Mouse (Mus musculus): ENCODE results near the gene Tmcc1. TPM values are rescaled to one million over a fixed set of nuclear protein-coding genes. Genes with fewer than 3 reads are reported as not detected.
A peak's percentile ranks its signal among the peaks of the same experiment; 100 is the strongest.
"Not testable (repeated sequence)": the region's sequence is repeated elsewhere in the genome, so short reads cannot be mapped to it uniquely, and the experiment has no call there.

Gene Tmcc1
- polyA plus RNA-seq, 1 experiment from 2014 or later = 28.8 TPM

DNA sequence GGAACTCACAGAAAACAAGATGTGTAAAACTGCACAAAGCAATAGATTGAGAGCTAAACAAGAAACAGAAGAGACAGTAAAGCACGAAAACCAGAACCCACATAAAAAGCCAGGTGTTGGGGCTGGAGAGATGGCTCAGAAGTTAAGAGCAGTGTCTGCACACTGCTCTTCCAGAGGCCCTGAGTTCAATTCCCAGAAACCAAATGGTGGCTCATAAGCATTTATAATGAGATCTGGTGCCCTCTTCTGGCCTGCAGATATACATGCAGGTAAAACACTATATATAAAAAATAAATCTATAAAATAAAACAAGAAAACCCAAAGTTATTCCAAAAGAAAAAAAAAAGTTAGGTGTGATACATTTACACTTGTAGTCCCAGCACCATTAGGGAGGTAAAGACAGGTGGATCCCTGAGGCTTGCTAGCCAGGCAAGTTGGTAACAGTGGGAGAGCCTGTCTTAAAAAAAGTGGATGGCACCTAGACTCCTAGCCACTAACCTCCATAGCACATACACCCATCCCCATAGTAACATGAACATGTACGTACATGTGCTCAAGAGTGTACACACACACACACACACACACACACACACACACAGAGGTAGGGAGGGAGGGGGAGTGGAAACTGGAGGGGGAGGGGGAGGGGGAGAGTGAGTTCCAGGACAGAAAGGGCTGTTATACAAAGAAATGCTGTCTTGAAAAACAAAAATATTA is 54.0 kb downstream of the Tmcc1 start:
- Histone ChIP-seq H3K27me3 (replicated peaks) (no peaks in the 10 kb centered on the region), H3K36me3 (replicated peaks) (no peaks in the 10 kb centered on the region), H3K27ac (no peak overlapping the region), H3K9me3 (no peaks in the 10 kb centered on the region), H3K4me3 (no peak overlapping the region), H3K4me2 (no peak overlapping the region), H3K4me1 (peaks cover 13% of the 10 kb centered on the region), H3K9ac (no peak overlapping the region)
- 62% methylated on average over 2 of the region's 2 CpGs for WGBS
- ATAC-seq (replicated peaks) = no peak; the same call in 1 of the 2 replicates

DNA sequence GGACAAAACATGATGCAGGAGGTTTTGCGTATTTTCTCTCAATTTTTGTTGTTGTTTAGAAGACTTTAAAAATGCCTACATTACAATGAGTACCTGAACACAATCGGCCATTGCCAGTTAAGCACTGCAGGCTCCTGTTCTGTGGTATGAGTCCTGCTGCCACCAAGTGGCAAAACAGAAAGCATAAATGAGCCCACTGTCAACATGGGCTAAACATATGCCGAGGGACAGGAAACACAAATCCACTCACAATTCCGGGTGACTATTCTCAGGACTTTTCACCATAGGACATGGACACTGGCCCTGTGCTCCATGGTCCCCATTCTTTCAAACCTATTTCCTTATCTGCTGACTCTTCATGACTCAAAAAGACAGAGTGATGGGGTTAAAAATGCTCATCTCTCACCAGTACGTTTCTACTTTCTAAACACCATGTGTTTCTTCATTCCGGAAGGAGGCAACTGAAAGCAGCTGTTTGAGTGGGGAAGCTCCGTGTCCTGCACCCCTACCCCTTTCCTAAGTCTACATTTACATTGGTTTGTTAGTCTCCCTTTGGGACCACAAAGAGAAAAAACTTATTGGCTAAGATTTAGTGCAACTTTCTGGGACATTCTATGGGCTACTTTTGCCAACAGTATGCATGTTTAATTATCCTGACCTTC is 57.2 kb downstream of the Tmcc1 start:
- WGBS = 58% methylated on average over 7 of the region's 7 CpGs
- H3K9ac ChIP-seq = no peak overlapping the region
- H3K27me3 ChIP-seq (replicated peaks) = no peaks in the 10 kb centered on the region
- no peak overlapping the region for H3K4me2 ChIP-seq
- H3K27ac ChIP-seq = no peak overlapping the region
- H3K4me1 ChIP-seq = peaks cover 6% of the 10 kb centered on the region
- no peaks in the 10 kb centered on the region for H3K9me3 ChIP-seq
- no peak overlapping the region for H3K4me3 ChIP-seq
- no peaks in the 10 kb centered on the region for H3K36me3 ChIP-seq (replicated peaks)
- ATAC-seq (replicated peaks) = no peak

DNA sequence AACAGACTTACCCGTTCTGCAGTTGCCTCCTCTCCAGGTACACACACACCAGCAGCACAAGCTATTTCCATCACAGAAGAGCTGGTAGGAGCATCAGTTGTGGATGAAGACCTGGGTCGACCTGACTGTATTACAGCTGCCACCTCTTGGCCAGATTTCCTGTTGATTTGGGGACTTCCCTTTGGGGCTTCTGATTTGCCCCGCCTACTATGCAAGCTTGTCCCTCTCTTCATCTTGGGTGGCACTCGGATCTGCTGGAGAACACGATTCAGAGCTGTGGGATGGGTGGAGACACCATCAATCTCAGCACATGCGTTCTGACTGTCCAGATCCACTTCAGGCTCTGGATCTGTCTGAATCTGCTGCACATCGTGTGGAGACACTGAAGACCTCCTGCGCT is 59.5 kb downstream of the Tmcc1 start:
- Histone ChIP-seq H3K27ac (no peak overlapping the region), H3K9me3 (no peaks in the 10 kb centered on the region), H3K36me3 (replicated peaks) (no peaks in the 10 kb centered on the region), H3K27me3 (replicated peaks) (no peaks in the 10 kb centered on the region), H3K9ac (no peak overlapping the region), H3K4me1 (no peaks in the 10 kb centered on the region), H3K4me2 (no peak overlapping the region), H3K4me3 (no peak overlapping the region)
- no peak for ATAC-seq (replicated peaks)
- WGBS = 83% methylated on average over 8 of the region's 8 CpGs

DNA sequence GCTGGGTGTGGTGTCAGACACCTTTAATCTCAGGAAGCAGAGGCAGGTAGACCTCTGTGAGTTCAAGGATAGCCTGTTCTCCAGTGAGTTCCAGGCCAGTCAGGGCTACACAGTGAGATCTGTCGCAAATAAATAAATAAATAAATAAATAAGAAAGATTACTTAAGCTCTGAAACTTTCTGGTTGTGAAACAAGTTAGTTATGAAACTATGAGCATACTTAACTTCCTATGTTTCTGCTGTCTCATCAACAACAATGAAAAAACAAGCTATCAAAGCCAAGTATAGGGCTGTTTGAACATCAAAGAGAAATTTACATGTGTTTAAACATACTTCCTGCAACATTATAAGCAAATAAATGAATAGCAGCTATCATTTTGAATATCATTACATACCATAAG is 61.5 kb downstream of the Tmcc1 start:
- Histone ChIP-seq H3K36me3 (replicated peaks) (no peaks in the 10 kb centered on the region), H3K4me3 (no peak overlapping the region)

DNA sequence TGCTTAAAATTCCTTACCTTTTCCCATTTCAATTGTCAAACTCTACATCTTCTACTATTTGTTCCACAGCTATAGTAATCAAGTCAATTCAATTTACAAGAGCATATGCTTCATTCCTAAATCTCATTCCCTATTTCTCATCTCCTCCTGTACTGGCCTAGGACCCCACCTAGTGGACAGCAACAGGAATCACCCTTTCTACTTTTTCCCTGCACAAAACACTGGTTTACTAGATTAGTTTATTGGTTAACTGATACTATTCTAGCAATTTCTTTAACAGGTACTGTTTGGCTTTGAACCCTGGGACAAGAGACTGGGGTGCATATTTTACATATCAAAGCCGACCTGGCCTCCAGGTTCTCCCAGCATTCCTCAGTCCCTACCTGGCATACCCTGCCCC is 64.6 kb downstream of the Tmcc1 start:
- no peak overlapping the region for H3K27ac ChIP-seq
- no peak overlapping the region for H3K9ac ChIP-seq
- H3K27me3 ChIP-seq (replicated peaks) = no peaks in the 10 kb centered on the region
- no peaks in the 10 kb centered on the region for H3K36me3 ChIP-seq (replicated peaks)
- no peak overlapping the region for H3K4me2 ChIP-seq
- 13% methylated on average over 1 of the region's 1 CpGs for WGBS
- H3K4me1 ChIP-seq = no peaks in the 10 kb centered on the region
- no peak for ATAC-seq (replicated peaks)
- no peak overlapping the region for H3K4me3 ChIP-seq
- H3K9me3 ChIP-seq = no peaks in the 10 kb centered on the region

More for the DNA sequence above, 61.5 kb downstream of the Tmcc1 start:
- Histone ChIP-seq H3K9ac (no peak overlapping the region), H3K27me3 (replicated peaks) (no peaks in the 10 kb centered on the region), H3K4me1 (no peaks in the 10 kb centered on the region), H3K4me2 (no peak overlapping the region), H3K9me3 (no peaks in the 10 kb centered on the region), H3K27ac (no peak overlapping the region)
- ATAC-seq (replicated peaks) = no peak
- WGBS = 80% methylated on average over 1 of the region's 1 CpGs

DNA sequence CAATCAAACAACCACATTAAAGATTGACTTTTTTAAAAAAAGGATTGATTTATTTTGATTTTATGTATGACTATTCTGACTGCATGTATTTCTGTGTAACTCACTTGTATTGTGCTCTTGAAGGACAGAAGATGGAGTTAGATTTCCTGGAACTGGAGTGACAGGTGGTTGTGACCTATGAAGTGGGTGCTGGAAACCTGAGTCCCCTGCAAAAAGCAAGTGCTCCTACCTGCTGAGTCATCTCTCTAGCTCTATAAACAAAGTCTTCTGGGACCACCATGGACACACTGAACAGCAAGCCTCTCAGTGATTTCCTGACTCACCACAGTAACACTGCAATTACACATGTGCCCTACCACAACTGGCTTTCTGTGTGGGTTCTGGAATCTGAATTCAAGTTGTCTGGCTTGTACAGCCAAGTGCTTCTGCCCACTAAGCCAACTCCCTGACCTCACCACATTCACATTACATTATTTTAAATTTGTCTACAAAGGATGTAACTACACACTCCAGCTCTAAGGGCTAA is 65.3 kb downstream of the Tmcc1 start:
- H3K9ac ChIP-seq = no peak overlapping the region
- no peak overlapping the region for H3K4me2 ChIP-seq
- no peak for ATAC-seq (replicated peaks)
- H3K4me3 ChIP-seq = no peak overlapping the region
- no peaks in the 10 kb centered on the region for H3K27me3 ChIP-seq (replicated peaks)
- no peak overlapping the region for H3K27ac ChIP-seq
- H3K4me1 ChIP-seq = no peaks in the 10 kb centered on the region
- H3K36me3 ChIP-seq (replicated peaks) = no peaks in the 10 kb centered on the region
- no peaks in the 10 kb centered on the region for H3K9me3 ChIP-seq

DNA sequence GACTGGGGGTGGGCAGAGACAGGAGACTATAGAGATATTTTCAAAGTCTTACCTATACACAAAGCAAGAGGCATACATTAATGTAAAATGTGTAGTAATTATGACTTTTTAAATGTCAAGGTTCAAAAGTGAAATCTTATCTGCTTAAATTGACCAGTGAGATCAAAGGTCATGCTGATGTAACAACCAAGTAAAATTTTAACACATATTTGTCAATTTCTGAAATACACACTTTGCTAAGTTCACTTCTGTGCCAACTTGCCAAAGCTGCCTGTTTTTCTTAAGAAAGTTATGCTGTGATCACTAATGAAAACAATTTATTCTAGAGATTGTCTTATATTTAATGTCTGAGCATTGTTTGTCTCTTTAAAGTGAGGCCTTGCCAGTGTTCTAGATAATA is 66.7 kb downstream of the Tmcc1 start:
- Histone ChIP-seq H3K4me2 (no peak overlapping the region), H3K4me1 (no peaks in the 10 kb centered on the region), H3K9ac (no peak overlapping the region), H3K9me3 (no peaks in the 10 kb centered on the region), H3K27ac (no peak overlapping the region), H3K4me3 (no peak overlapping the region), H3K36me3 (replicated peaks) (no peaks in the 10 kb centered on the region), H3K27me3 (replicated peaks) (no peaks in the 10 kb centered on the region)
- no peak for ATAC-seq (replicated peaks)

DNA sequence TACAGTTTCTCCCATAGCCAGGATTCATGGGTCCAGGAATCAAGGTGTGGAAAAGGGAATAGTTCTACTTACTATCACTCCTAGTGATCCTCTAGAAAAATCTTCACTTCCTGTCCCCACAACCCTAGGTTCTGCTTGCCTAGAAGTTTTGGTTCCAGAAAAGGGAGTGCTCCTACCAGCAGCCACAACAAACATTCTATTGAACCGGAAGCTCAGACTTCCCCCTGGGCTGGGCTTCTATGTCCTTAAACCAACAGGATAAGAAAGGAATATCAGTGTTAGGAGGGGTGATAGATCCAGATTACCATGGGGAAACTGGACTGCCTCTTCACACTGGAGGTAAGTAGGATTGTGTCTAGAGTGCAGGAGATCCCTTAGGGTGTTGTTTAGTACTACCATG is 70.4 kb downstream of the Tmcc1 start:
- 90% methylated on average over 1 of the region's 1 CpGs for WGBS
- Histone ChIP-seq H3K4me2 (no peak overlapping the region), H3K27me3 (replicated peaks) (no peaks in the 10 kb centered on the region), H3K27ac (no peak overlapping the region), H3K36me3 (replicated peaks) (no peaks in the 10 kb centered on the region), H3K4me3 (no peak overlapping the region), H3K4me1 (no peaks in the 10 kb centered on the region), H3K9me3 (no peaks in the 10 kb centered on the region), H3K9ac (no peak overlapping the region)
- ATAC-seq (replicated peaks) = no peak

DNA sequence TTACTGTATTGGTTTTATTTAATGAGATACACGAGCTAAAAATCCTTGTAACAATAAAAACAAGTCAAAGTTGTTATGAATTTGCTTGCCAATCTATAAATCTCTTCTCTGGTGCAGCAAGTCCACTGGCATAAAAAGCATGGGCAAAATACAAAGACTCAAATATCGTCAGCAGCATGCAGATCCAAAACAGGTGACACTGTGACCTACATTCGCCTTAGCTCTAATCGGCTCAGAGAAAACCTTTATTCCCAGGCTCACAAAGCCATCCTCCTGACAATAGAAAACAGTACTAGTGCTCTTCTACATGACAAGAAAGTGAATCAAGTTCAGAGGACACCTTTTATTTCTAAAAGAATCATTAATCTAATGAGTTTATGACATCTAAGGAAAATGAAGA is 73.6 kb downstream of the Tmcc1 start:
- H3K27ac ChIP-seq = no peak overlapping the region
- no peak overlapping the region for H3K4me2 ChIP-seq
- no peaks in the 10 kb centered on the region for H3K4me1 ChIP-seq
- no peak for ATAC-seq (replicated peaks)
- H3K9ac ChIP-seq = no peak overlapping the region
- H3K4me3 ChIP-seq = no peak overlapping the region
- 61% methylated on average over 4 of the region's 4 CpGs for WGBS
- H3K9me3 ChIP-seq = no peaks in the 10 kb centered on the region
- no peaks in the 10 kb centered on the region for H3K36me3 ChIP-seq (replicated peaks)
- no peaks in the 10 kb centered on the region for H3K27me3 ChIP-seq (replicated peaks)

DNA sequence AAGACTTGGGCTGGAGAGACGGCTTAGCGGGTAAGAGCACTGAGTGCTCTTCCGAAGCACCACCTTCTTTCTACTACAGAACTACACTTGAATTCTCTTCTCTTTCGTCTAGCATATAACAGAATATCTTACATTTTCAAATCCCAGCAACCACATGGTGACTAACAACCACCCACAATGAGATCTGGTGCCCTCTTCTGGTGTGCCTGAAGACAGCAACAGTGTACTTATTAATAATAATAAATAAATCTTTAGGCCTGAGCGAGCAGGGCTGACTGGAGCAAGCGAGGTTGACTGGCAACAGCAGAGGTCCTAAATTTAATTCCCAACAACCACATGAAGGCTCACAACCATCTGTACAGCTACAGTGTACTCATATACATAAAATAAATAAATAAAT is 76.7 kb downstream of the Tmcc1 start:
- not testable (repeated sequence) for H3K4me1 ChIP-seq; H3K36me3 ChIP-seq (replicated peaks); H3K4me3 ChIP-seq; H3K27me3 ChIP-seq (replicated peaks); H3K9me3 ChIP-seq; H3K4me2 ChIP-seq; ATAC-seq (replicated peaks); H3K9ac ChIP-seq; H3K27ac ChIP-seq
- 92% methylated on average over 6 of the region's 6 CpGs for WGBS

DNA sequence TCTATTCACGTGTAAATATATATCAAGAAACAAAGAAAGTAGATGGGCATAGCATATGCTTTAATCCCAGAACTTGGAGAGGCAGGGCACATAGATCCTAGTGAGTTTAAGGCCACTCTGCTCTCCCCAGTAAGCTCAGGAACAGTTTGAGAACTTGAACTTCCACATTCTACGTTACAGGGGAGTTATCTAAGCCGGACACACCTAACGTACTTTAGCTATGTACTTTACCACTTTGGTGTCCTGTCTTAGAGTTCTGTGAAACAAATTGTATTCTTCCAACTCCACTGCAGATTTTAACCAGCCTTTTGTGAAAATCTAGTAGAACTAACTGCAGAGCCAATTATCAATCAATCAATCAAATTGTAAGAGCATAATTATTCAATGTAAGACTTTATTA is 82.7 kb downstream of the Tmcc1 start:
- Histone ChIP-seq H3K27ac (no peak overlapping the region), H3K9ac (no peak overlapping the region), H3K9me3 (no peaks in the 10 kb centered on the region), H3K4me3 (no peak overlapping the region), H3K27me3 (replicated peaks) (no peaks in the 10 kb centered on the region), H3K4me1 (peaks cover 14% of the 10 kb centered on the region), H3K4me2 (no peak overlapping the region), H3K36me3 (replicated peaks) (no peaks in the 10 kb centered on the region)
- no peak for ATAC-seq (replicated peaks)
- WGBS = 88% methylated on average over 4 of the region's 4 CpGs

DNA sequence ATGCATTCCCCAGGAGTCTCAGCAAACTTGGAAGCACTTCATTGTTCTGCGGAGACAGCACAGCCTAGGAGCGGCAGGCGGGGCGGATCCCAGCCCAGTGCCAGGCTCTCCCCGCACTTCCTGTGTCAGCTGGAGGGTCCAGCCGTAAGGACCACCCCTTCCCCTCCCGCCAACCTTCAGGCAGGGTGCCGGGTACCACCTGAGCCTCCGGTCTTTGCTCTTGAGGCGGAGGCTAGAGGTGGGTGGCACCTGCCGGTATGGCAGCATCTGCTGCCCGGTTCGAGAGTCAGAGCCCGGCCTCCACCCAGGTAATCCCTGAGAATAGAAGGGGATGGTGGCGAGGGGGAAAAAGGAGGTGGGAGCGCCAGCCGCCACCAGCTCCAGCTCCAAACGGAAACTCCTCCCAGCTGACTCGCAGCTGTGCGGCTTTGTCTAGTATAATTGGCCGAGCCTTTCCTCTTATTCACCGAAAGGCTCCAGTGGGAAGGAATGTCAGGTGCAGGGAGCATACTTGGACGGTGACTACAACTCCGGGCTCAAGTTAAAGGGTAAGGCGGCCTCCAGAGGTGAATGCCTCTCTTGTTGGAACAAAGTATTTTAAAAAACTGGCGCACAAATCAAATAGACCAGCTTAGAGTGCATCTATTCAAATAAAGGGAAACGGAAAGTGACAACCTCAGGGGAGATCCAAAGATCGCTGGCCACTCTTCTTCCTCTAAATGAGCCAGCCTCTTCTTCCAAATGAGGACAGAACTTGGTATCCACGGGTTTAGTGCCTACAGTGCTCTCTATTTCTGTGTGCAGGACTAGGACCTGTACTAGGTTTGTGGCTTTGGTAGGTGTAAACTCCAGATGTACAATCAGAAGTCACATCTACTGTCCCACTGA is 85.6 kb downstream of the Tmcc1 start:
- Histone ChIP-seq H3K4me2 (peak overlapping the region; percentile 66), H3K27me3 (replicated peaks) (no peaks in the 10 kb centered on the region), H3K36me3 (replicated peaks) (no peaks in the 10 kb centered on the region), H3K4me1 (peaks cover 25% of the 10 kb centered on the region), H3K9me3 (no peaks in the 10 kb centered on the region), H3K4me3 (peak overlapping the region; percentile 69), H3K9ac (peak overlapping the region; percentile 76), H3K27ac (peak overlapping the region; percentile 92)
- peak; percentile 98 for ATAC-seq (replicated peaks)
- 0% methylated on average over 29 of the region's 29 CpGs for WGBS
